17 mouse cellular contexts compared by ENCODE assay signal in the genomic region with DNA sequence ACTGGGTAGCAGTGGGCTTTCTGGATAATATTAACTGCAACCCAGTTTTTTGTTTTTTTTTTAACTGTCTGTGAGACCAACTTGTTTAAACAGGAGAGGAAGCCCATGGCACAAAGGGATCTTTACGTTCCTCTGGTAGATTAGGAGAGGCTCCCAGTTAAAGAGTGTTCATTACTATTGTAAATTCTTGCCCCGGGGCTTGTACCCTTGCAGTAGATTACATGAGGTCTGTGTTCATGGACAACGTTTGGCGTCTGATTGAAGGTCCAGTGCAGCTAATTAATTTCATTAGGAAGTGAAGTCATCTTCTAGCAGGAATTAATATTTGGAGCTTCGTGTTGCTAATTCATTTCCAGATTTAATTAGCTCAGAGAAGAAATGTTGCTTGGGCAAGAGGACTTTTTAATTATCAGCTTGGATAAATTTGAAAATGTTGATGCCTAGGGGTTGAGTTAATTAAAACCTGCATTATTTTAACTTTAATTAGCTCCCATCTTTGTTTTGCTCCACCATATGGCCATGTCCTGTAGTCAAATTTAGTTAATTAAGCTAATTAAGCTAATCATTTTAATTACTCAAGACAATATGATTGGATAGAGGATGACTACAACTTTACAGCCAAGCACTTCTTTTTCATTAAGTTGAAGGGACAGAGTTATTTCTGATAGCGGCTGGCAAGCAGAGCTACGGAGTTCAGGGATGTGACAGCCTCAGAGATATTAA. TPM values are rescaled to one million over a fixed set of nuclear protein-coding genes. Genes with fewer than 3 reads are reported as not detected.
DNase-seq lines count a peak whose midpoint lies in the region; ATAC-seq and TF ChIP-seq lines count a peak whose summit lies in the region.
"Had no signal": no experiment of that assay in that cellular context is flagged by ENCODE, and none has a peak within 500 bp of the region (broad histone marks: within the 10 kb centered on the region; RNA-seq: fewer than 3 reads in every experiment).

No protein-coding gene starts in this region.

- no peak overlapping the region for H3K9ac ChIP-seq in hindbrain, embryonic 15.5 days
- no peak overlapping the region for H3K9ac ChIP-seq in neural tube, embryonic 13.5 days
- H3K9ac ChIP-seq: midbrain, embryonic 12.5 days had no signal

- no peak for TF ChIP-seq CTCF in brain, embryonic 14.5 days (IDR thresholded peaks at IDR 0.05; ENCODE audit: borderline replicate concordance, extremely low read depth, insufficient read depth, insufficient read length)

- H3K4me3 ChIP-seq in hindbrain, embryonic 15.5 days: no peak overlapping the region
- H3K4me3 ChIP-seq in neural tube, embryonic 13.5 days: no peak overlapping the region
- H3K4me3 ChIP-seq: heart, adult 2 months; midbrain, embryonic 12.5 days had no signal

- no peak overlapping the region for H3K4me2 ChIP-seq in hindbrain, embryonic 15.5 days
- H3K4me2 ChIP-seq in neural tube, embryonic 13.5 days: no peak overlapping the region
- H3K4me2 ChIP-seq: midbrain, embryonic 12.5 days had no signal

- ATAC-seq in hindbrain, embryonic 15.5 days (ENCODE audit: low FRiP score, low read depth): peak; percentile 65
- ATAC-seq in neural tube, embryonic 13.5 days (ENCODE audit: low read depth): peak; percentile 71

- no peak overlapping the region for H3K27ac ChIP-seq in hindbrain, embryonic 15.5 days (replicated peaks)
- H3K27ac ChIP-seq in neural tube, embryonic 13.5 days (replicated peaks): 0 out of 2 replicates have a peak overlapping the region, but pooled peaks have one; percentile 2
- H3K27ac ChIP-seq: heart, adult 2 months; midbrain, embryonic 12.5 days had no signal

- H3K9me3 ChIP-seq in hindbrain, embryonic 15.5 days: no peaks in the 10 kb centered on the region
- no peaks in the 10 kb centered on the region; the same call in 1 of the 2 replicates for H3K9me3 ChIP-seq in neural tube, embryonic 13.5 days
- H3K9me3 ChIP-seq: midbrain, embryonic 12.5 days had no signal

- DNase-seq in MN1 (ENCODE audit: low spot score): peak; percentile 19
- DNase-seq in brain, embryonic 14.5 days (ENCODE audit: low read depth): peak; percentile 89
- DNase-seq in kidney, adult 9 months: no peak
- DNase-seq in adrenal gland, adult (ENCODE audit: inconsistent age in 2 of 2, low spot score in 1 of 2): no peak
- DNase-seq in adrenal gland, adult 18-20 months (ENCODE audit: low spot score in 2 of 2): no peak
- DNase-seq: cerebellum, adult 11 months; cerebellum, postnatal 14 days; embryo, embryonic 11 days; heart, adult 2 months; kidney, adult 2 months; layer of hippocampus, postnatal 36 days; lung, adult 18-20 months; lung, postnatal 4 days; right cerebral cortex, adult 18-20 months had no signal

- 45% methylated on average over 7 of the region's 7 CpGs for WGBS in hindbrain, embryonic 15.5 days
- WGBS in neural tube, embryonic 13.5 days: 45% methylated on average over 7 of the region's 7 CpGs

- no peaks in the 10 kb centered on the region for H3K4me1 ChIP-seq in hindbrain, embryonic 15.5 days (replicated peaks)
- H3K4me1 ChIP-seq in neural tube, embryonic 13.5 days (replicated peaks): peaks cover 20% of the 10 kb centered on the region
- H3K4me1 ChIP-seq: midbrain, embryonic 12.5 days had no signal

- no peaks in the 10 kb centered on the region for H3K27me3 ChIP-seq in hindbrain, embryonic 15.5 days
- no peaks in the 10 kb centered on the region for H3K27me3 ChIP-seq in neural tube, embryonic 13.5 days
- H3K27me3 ChIP-seq: midbrain, embryonic 12.5 days had no signal

- no peaks in the 10 kb centered on the region for H3K36me3 ChIP-seq in hindbrain, embryonic 15.5 days
- H3K36me3 ChIP-seq in neural tube, embryonic 13.5 days: no peaks in the 10 kb centered on the region
- H3K36me3 ChIP-seq: midbrain, embryonic 12.5 days had no signal

- TF ChIP-seq POLR2A in brain, embryonic 14.5 days (IDR thresholded peaks at IDR 0.05; ENCODE audit: borderline replicate concordance, extremely low read depth, insufficient read depth, insufficient read length, poor library complexity, severe bottlenecking): no peak

RNA-seq across cellular contexts. Expression of a gene that starts 31.0 kb away (rescaled TPM):
- 155 and 177 TPM in 2 replicates for polyA plus RNA-seq in brain, embryonic 14.5 days (2012; rRNA removed)
- polyA plus RNA-seq in hindbrain, embryonic 15.5 days (2015; fragmentation: Nextera tagmentation; extraction: Ambion mirVana): 109 and 117 TPM in 2 replicates
- polyA plus RNA-seq in neural tube, embryonic 13.5 days (2015; fragmentation: Nextera tagmentation; extraction: Ambion mirVana): 68.9 and 73.4 TPM in 2 replicates
- total RNA-seq in adrenal gland, adult 18-20 months (2021): 10 to 100 TPM; 38.6 to 87.8 TPM

Comparison
In these comparisons a context has a peak if more than half of its experiments do, and no peak if none do; other contexts are left out.
1. DNase-seq: peak in MN1 (single experiment) and brain, embryonic 14.5 days (single experiment); none in kidney, adult 9 months (single experiment), adrenal gland, adult (0 of 2) and adrenal gland, adult 18-20 months (0 of 2).